Mouse (Mus musculus): ENCODE data around the gene Srrd.

DNA sequence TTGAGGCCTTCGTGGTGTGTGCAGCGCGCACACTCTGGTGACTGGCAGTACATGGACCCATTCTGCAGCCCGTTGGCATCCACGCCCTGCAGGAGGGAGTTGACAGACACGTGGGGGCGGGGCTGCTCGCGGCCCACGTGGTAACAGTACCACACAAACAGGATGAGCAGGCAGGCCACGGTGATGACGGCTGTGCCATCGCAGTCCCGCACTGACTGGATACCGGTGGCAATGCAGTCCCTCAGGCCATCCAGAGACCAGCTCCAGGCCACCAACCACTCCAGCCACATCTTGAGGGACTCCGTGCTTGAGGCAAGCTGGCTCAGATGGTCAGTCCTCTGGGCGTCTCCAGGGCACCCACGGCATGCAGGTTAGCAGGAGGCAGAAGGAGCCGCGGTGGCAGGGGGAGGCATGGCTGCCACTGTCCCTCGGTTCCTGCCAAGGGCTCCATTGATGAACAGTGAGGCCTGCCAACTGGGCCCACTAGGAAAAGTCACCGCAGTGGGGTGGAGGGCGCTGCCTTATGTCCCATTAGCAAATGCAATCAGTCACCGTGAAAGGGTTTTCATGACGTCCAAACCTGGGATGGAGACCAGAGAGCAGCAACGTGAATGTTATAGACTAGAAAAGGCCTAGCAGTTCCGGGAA, 49.0 kb upstream of the Srrd start:
- no peak for TF ChIP-seq POLR2A (IDR thresholded peaks at IDR 0.05; ENCODE audit: borderline replicate concordance, low read depth, low read length)
- TF ChIP-seq CTCF (IDR thresholded peaks at IDR 0.05; ENCODE audit: low read depth, low read length) = no peak
